Mouse (Mus musculus): Measurements from ENCODE around the gene Vwa3b.

DNA sequence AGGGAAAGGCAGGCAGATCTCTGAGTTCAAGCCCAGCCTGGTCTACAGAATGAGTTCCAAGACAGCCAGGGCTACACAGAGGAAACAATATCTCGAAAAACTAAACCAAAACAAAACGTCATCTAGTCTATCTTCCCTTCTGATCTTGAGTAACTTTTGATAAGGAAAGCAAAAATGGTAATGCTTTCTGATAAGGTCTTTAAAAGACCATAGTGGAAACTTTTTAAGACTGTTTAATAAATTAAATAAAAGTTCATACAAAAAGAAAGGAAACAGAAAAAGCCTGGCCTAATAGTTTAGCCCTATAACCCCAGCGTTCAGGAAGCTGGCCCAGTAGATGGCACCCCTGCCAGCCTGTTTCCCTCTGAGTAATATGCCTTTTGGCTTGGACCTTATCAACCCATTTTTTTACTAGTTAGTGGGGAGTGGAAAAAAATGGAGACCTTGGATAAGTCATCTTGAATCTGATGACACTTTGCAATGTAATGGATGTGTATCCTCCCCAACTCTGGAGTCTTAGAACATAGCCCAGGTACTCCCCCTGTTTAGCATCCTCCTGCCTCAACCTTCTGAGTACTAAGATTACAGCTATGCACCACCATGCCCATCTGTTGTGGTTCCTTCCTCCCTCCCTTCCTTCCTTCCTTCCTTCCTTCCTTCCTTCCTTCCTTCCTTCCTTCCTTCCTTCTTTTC is 23.9 kb upstream of the Vwa3b start:
- TF ChIP-seq CTCF (IDR thresholded peaks at IDR 0.05; ENCODE audit: borderline replicate concordance, insufficient read depth, low read depth, low read length) (no peak), POLR2A (IDR thresholded peaks at IDR 0.05; ENCODE audit: borderline replicate concordance, insufficient read depth, low read length) (no peak)
